Mouse (Mus musculus) ovary, postnatal 36 days (tissue): ENCODE data around the gene Plagl1.

ENCODE experiments used
- DNase-seq: peaks from one replicate; pipeline ENCODE4 v3.0.0; 2022; ENCODE audit warnings: low spot score, mixed read lengths

Plagl1 gene

GRCm38 (mm10) chr10:13090596-13091424, 30.5 kb downstream of the Plagl1 start:
- peak; percentile 83 for DNase-seq

DNA sequence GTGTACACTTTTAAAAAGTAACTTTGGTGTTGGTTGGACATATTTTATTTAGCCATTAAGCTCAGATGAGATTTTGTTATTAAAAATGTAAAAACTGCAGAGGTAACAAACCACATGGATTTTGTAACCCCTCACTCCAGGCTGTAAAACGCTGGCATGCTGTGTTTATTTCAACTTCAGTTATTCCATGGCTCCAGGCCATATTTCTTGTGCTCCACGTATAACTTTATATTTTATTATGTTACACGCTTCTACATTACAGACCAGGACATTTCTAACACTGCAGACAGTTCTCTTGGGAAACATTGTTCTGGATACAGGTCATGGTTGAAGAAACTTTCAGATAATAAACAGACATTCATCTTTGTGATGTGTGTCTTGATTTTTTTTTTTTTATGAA, 32.7 kb downstream of the Plagl1 start:
- no peak for DNase-seq

GRCm38 (mm10) chr10:13098895-13099294, 38.6 kb downstream of the Plagl1 start:
- no peak for DNase-seq

DNA sequence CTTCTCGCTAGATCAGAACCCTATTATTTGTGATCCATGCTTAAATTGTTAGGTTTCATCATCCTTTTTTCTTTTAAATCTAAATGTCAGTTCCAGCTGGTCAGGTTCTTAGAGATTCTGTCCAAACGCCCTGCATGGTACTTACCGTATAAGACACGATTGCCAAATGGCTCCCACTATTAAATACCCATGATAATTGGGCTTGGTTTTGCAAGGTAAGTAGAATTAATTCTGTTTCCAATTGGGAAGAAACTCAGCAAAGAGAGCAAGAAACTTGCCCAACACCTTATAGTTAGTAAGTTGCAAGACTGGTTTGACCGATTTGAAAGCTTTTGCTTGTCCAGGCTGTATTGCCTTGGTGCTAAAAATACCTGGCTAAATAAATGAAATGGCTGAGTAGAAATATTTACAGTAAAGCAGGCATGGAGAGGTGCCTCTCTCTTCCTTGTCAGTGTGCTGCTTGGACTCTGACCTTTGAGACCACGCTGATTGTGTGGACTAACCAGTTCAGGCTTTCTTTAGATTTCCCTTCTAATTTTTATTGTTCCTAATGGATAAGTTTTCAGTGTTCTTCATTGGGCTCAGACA, 39.9 kb downstream of the Plagl1 start:
- no peak for DNase-seq

DNA sequence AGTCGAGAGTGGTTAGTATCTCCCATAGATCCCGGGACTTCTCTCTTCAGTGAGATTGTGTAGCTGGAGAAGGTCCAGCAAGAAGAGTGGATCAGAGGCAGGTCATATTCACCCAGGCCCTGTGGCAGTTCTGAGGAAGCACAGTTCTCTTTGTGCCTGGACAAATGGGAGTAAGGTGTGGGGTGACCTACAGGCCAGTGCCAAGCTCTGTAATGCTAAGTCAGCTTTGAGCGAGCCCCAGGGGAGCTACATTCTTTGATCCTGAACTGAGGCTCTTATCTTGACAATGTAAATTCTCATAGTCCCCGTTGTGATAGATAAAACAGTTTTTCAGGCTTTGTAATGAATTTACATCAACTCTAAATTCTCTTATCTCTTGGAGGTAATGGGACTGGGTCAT, 42.1 kb downstream of the Plagl1 start:
- DNase-seq: no peak

- no peak for DNase-seq
Observed at GRCm38 (mm10) chr10:13103838-13104237, 43.5 kb downstream of the Plagl1 start.

DNA sequence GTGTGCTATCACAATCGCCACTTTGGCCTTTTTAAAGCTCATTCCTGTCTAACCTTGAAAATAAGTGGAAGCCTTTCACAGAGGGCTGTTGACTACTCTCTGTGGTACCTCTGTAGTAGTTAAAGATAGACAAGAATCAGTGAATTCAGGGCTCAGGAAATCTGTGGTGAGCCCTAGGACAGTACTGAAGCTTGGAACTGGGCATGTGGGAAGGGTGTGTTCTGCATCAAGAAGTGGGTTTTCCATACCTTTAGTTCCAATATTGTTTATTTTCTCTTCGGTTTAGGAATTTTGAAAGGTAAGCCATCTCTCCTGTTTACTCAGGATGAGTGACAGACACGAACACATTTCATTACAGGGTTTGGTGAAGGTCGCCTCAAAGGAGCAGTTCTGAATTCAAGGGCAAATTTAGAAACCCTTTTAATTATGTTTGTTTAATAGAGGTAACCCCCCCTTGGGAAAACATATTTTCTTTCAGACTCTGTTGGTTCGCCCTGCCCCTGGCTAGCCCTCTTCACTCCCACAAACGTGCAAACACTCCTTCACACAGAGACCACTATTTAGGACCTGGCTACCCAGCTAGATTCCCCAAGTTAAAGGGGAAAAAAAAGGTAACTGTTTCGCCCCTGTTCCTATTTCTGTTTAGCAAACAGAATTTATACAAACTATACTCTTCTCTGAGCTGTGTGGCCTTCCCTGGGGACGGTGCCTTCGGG, 46.8 kb downstream of the Plagl1 start:
- DNase-seq: no peak

DNA sequence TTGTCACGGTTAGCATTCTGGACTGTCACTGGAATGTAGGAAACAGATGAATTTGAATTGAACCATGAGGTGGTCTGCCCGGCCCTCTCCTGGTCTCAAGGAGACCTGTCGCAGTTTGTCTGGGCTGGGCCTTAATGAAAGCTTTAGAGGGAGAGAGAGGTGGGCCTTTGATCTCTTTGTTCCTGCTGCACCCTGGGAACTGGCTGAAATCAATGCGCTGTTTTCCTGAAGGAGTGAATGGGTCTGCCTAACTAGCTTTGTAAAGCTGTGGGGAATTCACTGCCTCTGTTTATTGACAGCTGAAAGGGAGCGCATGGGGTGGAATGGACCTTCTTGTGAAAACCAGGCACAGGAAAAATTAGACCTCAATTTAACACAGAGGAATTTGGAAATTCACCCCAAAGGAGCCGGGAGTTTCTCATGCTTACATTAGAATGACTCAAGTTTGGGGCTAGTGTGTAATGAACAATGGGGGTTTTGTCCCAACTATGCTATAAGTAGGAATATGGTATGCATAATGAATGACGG, 47.8 kb downstream of the Plagl1 start:
- DNase-seq: no peak

DNA sequence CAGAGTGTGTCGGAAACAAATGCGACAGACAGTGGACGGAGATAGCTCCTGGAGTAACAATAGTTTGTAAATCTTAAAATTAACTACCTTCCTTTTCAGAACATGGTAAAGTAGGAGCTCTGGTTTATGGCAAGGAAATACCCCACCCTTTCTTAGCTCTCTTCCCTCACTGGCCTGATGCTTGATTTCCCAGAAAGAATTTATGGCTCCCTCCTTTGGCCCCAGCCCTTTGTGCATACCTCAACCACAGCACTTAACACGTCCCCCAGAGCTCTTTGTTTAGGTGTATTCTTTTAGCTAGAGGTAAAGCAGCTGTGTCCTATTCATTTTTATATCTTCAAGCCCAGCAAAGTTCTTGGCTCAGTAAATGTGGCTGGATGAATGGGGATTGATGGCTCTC, 48.5 kb downstream of the Plagl1 start:
- no peak for DNase-seq

DNA sequence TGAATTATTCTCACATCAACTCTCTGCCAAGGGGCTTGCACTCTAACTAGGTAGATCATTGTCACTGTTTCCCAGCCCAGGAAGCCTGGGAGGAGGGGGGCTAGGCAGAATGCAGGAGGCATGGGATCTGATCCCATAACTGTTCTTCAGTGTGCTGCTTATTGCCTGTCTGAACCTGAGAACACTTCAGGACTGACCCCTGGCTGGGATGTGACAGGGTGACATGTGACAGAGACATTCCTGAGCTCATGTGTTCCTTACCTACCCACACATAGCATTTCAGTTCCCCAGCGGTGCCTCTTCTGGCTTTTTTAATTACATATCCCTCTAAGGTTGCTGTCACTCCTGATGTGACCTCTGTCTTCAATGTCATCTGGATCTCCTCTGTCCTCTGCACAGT, 49.5 kb downstream of the Plagl1 start:
- DNase-seq: no peak

- DNase-seq: no peak
Observed at GRCm38 (mm10) chr10:13112849-13113248, 52.5 kb downstream of the Plagl1 start.

GRCm38 (mm10) chr10:13113641-13114040, 53.3 kb downstream of the Plagl1 start:
- DNase-seq: no peak

DNA sequence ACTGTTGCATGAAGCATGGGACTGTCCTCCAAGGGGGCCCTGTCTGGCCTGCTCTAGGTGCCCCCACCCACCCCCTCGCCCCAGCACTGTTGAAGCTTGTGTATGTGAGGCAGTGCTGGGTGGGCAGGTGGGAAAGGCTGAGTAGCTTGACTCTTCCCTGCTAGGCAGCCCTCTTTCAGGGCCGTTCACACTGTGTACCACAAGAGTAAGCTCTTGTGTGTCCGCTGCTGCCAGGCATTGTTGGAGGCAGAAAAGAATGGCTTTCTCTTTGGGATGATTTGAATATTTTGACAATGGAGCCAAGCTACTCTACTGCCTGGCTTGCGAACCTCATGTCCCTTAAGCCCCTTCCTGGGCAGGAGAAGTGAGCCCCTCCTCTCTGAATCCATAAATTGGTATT, 54.7 kb downstream of the Plagl1 start:
- no peak for DNase-seq

DNA sequence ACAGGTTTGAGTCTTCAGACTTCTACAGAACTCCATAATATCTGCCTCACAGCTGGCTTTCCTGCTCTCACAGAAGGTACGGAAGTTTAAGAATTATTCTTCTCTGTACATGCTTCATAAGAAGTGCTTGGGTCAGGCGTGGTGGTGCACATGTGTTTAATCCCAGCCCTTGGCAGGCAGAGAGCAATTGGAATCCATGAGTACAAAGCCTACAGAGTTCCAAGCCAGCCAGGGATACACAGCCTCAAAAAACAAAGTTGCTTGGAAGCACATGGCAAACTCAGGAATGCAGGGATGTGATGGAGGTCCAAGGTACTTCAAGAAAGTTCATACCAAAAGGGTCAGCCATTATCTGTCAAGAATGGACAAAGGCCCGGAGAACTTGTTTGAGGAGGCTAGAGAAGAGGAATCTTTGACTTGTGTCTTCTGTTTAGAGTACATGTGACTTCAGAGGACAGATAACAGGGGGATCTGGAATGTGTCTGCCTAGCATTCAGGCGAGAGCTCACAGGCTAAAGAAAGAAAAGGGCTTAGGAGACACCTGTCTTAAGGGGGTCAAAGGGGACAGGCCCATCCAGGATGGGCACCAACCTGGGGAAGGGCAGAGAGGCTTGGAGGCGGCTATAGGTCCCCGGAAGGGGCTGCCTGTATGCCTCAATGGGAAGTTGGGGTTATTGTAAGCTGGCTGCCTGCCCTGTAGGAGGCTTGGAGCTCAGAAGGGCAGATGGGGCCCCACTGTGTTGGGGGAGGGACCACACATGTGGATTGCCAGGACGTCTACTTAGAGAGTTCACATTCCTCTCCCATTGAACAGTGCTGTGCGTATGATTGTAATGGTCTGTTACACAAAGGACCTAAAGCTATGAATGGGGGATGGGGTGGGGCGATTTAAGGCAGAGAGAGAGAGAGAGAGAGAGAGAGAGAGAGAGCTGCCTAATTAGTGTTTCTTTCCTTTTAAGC, 56.7 kb downstream of the Plagl1 start:
- DNase-seq: no peak

DNA sequence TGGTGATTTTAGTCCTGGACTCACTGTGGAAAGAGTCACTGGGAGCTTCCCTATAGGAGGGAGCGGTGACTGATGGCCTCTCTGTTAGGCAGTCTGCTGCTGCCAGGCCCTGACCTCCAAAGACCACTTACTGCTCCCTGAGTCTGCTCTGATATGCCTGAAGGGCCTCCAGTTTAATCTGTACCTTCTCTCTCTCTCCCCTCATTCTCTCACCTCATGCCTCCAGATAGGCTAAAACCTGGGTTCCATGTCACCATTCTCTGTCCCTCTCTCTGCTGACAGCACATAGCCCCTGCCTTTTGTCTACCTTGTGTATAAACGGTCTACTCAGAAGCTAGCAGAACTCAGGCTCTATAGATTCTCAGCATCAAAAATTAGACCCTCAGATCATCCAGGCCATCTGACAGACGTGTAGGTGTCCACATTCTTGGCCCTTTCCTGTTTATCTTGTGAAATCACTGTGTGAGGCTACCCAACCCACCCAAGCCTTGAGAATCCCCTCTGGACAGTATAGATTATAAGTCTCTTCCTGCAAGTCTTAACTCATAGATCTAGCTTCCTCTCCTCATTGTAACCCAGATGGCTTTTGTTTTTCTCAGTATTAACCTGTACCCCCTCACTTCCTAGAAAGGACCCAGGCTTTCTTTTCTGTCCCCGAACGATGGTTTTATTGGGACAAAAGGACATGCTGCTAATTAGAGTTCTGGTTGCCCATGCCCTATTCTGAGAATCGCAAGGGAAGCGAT, 57.9 kb downstream of the Plagl1 start:
- no peak for DNase-seq

- no peak for DNase-seq
Observed at GRCm38 (mm10) chr10:13118770-13119102, 58.4 kb downstream of the Plagl1 start.

DNA sequence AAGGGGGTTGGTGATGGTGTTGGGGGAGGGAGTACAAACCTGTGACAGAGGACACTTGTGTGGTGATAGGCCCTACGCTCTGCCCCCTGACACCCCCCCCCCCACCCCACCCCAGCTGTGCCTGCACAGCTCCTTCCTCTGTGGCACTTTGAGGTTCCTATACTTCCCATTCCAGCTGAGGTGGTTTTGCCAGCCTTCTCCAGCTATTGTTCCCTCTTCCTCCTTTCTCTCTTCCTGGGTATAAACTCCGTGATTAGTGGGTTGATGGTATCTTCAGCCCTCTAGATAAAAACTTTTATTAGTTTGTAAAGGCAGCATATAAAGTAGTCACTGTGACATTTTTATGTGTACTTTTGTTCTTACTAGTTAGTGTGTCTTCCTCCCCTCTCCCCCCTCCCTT, 59.0 kb downstream of the Plagl1 start:
- DNase-seq: no peak

- no peak for DNase-seq
Observed at GRCm38 (mm10) chr10:13125811-13126210, 65.5 kb downstream of the Plagl1 start.

GRCm38 (mm10) chr10:13127335-13127734, 67.0 kb downstream of the Plagl1 start:
- no peak for DNase-seq

GRCm38 (mm10) chr10:13127946-13128345, 67.6 kb downstream of the Plagl1 start:
- no peak for DNase-seq

DNA sequence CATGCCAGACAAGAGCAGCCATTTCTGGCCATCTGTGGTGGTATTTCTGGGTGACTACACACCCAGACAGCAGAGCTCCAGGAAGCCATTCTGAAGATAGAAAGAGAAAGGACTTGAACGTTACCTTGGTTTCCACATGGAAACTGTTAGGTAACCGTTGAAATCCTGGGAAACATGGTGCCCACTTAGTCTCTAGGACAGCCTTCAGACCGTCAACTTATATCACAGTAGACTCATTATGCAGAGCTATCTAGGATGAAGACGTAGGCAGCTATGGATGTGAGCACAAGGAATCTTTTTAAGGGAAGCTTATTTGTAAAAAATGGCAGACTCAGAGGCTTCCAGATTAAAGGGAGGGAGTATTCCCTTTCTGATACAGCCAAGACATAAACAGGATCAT, 73.5 kb downstream of the Plagl1 start:
- no peak for DNase-seq
